Mouse (Mus musculus): ENCODE data around the gene Mrgpra1.
"Not testable (repeated sequence)": the region's sequence is repeated elsewhere in the genome, so short reads cannot be mapped to it uniquely, and the experiment has no call there.

GRCm38 (mm10) chr7:47341887-47342286 is 12.2 kb downstream of the Mrgpra1 start:
- not testable (repeated sequence) for TF ChIP-seq CTCF, EP300 (IDR thresholded peaks at IDR 0.05; ENCODE audit: low read depth)
